Mouse (Mus musculus) neural tube, embryonic 11.5 days (tissue): Measurements from ENCODE around the gene Nfya. TPM values are rescaled to one million over a fixed set of nuclear protein-coding genes. Genes with fewer than 3 reads are reported as not detected.

Experiments used
- ATAC-seq: fragments of 200-750 bp; cut with Nextera tagmentation; 2 replicates; pipeline ENCODE4 v1.8.0; 2017; ENCODE audit warnings: moderate number of reproducible peaks, mild to moderate bottlenecking, moderate TSS enrichment, moderate library complexity; ENCODE audit not compliant: insufficient read depth, low FRiP score, low TSS enrichment
- DNase-seq: peaks from one replicate; pipeline ENCODE4 v3.0.0-alpha.2; 2015; ENCODE audit warnings: low spot score
- H3K27ac ChIP-seq: fragments of 300-500 bp; sonication (generic); 2 replicates; pipeline ENCODE4 v1.5.1; 2014; ENCODE audit warnings: low read depth, mild to moderate bottlenecking, low read length
- H3K27me3 ChIP-seq: fragments of 300-500 bp; sonication (generic); 2 replicates; pipeline ENCODE4 v1.6.1; 2014; ENCODE audit warnings: mild to moderate bottlenecking, low read length, mixed read lengths; ENCODE audit not compliant: control insufficient read depth, insufficient read depth
- H3K36me3 ChIP-seq: fragments of 300-500 bp; sonication (generic); 2 replicates; pipeline ENCODE4 v1.6.1; 2014; ENCODE audit warnings: mild to moderate bottlenecking, low read length, moderate library complexity, mixed read lengths; ENCODE audit not compliant: control insufficient read depth, insufficient read depth
- H3K4me1 ChIP-seq: fragments of 300-500 bp; sonication (generic); 2 replicates; pipeline ENCODE4 v1.6.1; 2014; ENCODE audit warnings: low read length, mixed read lengths; ENCODE audit not compliant: control insufficient read depth, insufficient read depth
- H3K4me2 ChIP-seq: fragments of 300-500 bp; sonication (generic); 2 replicates; pipeline ENCODE4 v1.6.1; 2014; ENCODE audit warnings: low read depth, mild to moderate bottlenecking, moderate library complexity
- H3K4me3 ChIP-seq: fragments of 300-500 bp; sonication (generic); 2 replicates; pipeline ENCODE4 v1.5.1; 2014; ENCODE audit warnings: low read depth, low read length
- H3K9ac ChIP-seq: fragments of 300-500 bp; sonication (generic); 2 replicates; pipeline ENCODE4 v1.6.1; 2014; ENCODE audit warnings: mild to moderate bottlenecking, low read length
- H3K9me3 ChIP-seq: fragments of 300-500 bp; sonication (generic); 2 replicates; pipeline ENCODE4 v1.6.1; 2016; ENCODE audit warnings: low read length; ENCODE audit not compliant: control insufficient read depth
- WGBS: fragments of 180-500 bp; shearing (Covaris S2); extraction: QIAGEN DNeasy Blood & Tissue Kit; methylation state at CpG from one replicate; pipeline ENCODE4 v1.1.7; 2014; 5-methylcytosine and 5-hydroxymethylcytosine counted together
- polyA plus RNA-seq: library from polyadenylated mRNA; unstranded; fragments of >200 nt; fragmentation: Nextera tagmentation; extraction: Ambion mirVana; gene quantifications from 2 replicates; pipeline ENCODE4 v1.2.1, GENCODE M21; 2014

The Nfya gene
- polyA plus RNA-seq, 1 experiment from 2014 or later, result 27.8 TPM

DNA sequence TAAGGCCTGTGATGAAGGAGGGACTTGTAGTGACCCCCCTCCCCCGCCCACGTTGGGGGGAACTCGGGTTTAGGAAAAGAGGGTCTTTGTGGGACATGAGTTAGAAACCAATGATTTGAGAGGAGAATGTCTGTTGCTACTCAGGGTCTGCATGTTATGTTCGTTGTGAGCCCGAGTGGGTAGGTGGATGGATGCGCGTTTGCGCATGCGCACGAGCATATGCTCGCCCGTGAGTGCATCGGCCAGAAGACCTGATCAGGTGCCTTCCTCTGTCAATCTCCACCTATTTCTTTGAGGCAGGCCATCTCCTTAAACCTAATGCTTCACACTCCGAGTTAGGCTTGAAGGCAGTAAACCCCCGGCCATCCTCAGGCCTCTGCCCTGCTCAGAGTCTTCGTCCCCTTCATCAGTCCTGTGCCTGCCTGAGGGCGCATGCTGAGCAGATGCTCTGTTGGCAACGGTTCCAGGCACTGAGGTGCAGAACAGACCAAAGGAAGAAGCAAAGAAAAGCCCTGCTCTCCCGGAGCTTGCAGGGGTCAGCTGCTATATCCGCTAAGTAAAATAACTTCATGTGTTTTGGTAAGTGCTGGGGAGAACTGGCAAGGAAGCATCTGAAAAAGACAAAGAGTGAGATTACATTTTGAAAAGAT lies 23.4 kb upstream of the Nfya start:
- no peak overlapping the region for H3K9ac ChIP-seq
- no peak overlapping the region for H3K4me2 ChIP-seq
- no peaks in the 10 kb centered on the region for H3K9me3 ChIP-seq
- DNase-seq, result no peak
- WGBS, result 88% methylated on average over 20 of the region's 20 CpGs
- H3K27ac ChIP-seq, result no peak overlapping the region
- H3K4me3 ChIP-seq, result no peak overlapping the region
- no peak for ATAC-seq
- H3K27me3 ChIP-seq, result no peaks in the 10 kb centered on the region
- H3K4me1 ChIP-seq, result peaks cover 5% of the 10 kb centered on the region; the same call in 1 of the 2 replicates
- H3K36me3 ChIP-seq, result no peaks in the 10 kb centered on the region

DNA sequence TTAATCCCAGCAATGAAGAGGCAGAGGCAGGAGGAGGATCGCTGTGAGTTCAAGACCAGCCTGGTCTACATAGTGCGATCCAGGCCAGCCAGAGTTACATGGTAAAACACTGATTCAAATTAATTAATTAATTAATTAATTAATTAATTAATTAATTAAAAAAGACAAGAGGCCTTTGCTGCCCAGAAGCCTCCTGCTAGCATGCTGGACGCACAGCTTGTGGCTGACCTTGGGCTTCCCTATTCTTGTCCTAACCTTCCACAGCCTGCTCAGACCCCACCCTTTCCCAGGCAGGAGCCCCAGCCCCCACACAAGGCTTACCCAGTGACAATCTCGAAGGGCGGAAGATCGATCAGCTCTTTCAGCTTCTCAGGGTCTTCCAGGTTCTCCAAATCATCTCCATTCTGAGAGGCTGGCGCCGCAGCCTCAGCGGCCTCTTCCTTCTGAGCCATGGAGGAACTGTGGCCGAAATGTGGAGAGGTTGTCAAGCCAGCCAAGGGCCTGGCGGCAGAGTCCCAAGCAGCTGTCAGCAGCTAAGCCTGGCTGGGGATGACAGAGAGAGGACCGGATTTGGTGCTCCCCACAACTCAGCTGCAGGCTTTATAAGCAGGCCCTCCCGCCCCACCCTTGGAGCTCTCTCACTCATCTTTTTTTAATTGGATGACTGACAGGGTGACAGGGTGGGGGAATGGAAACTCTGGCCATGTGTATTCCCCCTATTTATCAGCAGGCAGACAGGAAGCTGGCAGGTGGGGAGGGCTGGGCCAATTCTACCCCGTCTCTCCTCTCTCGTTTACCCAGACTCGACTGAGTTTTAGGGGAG lies 22.7 kb upstream of the Nfya start, which contains the start of gene Apobec2:
Gene Apobec2 (minus strand): TSS at position 773 of the 823 bp plus-strand sequence.
- Histone ChIP-seq H3K9ac (no peak within 1 kb of the TSS), H3K27me3 (no peaks in the 10 kb centered on the region), H3K4me2 (no peak within 1 kb of the TSS), H3K9me3 (no peaks in the 10 kb centered on the region), H3K36me3 (no peaks in the 10 kb centered on the region), H3K4me1 (no peaks in the 10 kb centered on the region), H3K4me3 (no peak within 1 kb of the TSS), H3K27ac (no peak within 1 kb of the TSS)
- ATAC-seq (no peak), DNase-seq (no peak)
- 76% methylated on average over 16 of the region's 16 CpGs for WGBS

DNA sequence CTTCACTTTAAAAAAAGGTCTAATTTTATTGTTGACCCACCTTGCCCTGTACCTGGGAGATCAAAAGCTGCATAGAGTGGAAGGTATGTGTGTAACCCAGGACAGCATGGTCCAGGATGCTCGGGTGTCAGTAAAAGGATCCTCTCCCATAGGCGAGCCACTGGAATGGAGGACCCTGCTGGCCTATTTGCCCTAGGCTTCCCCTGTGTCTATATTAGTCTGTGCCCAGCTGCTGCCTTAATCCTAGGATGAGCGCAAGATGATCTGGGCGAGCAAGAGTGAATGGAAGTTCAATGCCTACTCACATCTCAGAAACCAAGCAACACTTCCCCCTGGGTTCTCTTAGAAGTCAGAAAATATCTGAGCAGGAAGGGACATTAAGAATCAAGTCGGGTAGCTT lies 21.3 kb upstream of the Nfya start:
- Histone ChIP-seq H3K27ac (no peak overlapping the region), H3K9me3 (no peaks in the 10 kb centered on the region), H3K9ac (no peak overlapping the region), H3K4me3 (no peak overlapping the region), H3K4me2 (no peak overlapping the region), H3K27me3 (no peaks in the 10 kb centered on the region), H3K4me1 (peaks cover 4% of the 10 kb centered on the region; the same call in 1 of the 2 replicates), H3K36me3 (no peaks in the 10 kb centered on the region)
- no peak for DNase-seq
- no peak for ATAC-seq
- WGBS, result 78% methylated on average over 5 of the region's 5 CpGs

DNA sequence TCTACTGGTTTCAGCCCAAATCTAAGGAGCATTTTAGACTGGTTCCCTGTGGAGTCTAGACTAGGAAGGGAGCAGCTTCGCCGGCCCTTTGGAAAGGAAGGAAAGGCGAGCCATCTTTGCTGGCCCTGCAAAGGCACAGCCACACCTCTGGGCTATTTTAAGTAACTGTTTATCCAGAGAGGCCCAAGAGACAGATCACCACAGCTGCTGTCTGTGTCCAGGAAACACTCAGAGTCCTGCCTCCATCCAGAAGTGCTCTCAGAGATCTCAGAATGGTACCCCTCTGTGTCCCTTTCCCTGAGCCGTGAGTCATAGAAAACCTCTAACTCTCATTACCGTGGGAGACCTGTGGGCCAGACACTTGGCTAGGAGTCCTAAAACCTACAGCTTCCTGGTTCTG lies 20.7 kb upstream of the Nfya start:
- ATAC-seq (no peak), DNase-seq (no peak)
- H3K4me3 ChIP-seq, result no peak overlapping the region
- peaks cover 4% of the 10 kb centered on the region; the same call in 1 of the 2 replicates for H3K4me1 ChIP-seq
- 39% methylated on average over 5 of the region's 5 CpGs for WGBS
- no peaks in the 10 kb centered on the region for H3K27me3 ChIP-seq
- 0 out of 2 replicates have a peak overlapping the region, but pooled peaks have one; percentile 17 for H3K27ac ChIP-seq
- H3K4me2 ChIP-seq, result no peak overlapping the region
- H3K9me3 ChIP-seq, result no peaks in the 10 kb centered on the region
- no peaks in the 10 kb centered on the region for H3K36me3 ChIP-seq
- no peak overlapping the region; the same call in 1 of the 2 replicates for H3K9ac ChIP-seq

DNA sequence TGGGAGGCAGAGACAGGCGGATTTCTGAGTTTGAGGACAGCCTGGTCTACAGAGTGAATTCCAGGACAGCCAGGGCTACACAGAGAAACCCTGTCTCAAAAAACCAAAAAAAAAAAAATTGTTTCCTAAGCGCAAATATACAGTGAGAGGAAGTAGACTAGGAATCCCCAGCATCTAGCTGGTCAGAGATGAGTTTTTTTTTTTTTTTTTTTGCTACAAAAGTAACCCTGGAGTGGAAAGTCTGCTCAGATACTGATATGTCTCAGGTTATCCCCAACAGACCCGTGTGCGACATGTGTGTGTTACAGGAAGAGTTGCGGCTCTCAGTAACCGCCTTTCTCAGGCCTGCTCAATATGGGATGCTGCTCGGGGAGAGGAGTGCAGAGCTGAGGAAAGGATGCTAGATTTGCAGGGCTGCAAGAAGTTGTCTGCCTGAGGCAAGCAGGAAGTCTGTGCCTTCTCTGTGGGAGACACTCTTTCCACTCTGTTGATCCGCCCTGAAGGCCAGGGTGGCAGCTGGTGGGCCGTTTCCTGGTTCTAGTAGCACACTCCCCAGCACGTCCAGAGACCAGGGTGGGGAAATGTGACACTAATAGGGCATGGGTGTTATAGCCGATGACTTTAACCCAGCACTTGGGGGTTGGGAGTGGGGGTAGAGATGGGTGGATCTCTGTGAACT lies 18.3 kb upstream of the Nfya start:
- no peaks in the 10 kb centered on the region for H3K27me3 ChIP-seq
- ATAC-seq, result no peak
- H3K4me3 ChIP-seq, result no peak overlapping the region
- H3K4me2 ChIP-seq, result no peak overlapping the region
- H3K9me3 ChIP-seq, result no peaks in the 10 kb centered on the region
- DNase-seq, result no peak
- no peak overlapping the region for H3K9ac ChIP-seq
- H3K36me3 ChIP-seq, result no peaks in the 10 kb centered on the region
- no peak overlapping the region for H3K27ac ChIP-seq
- 70% methylated on average over 11 of the region's 11 CpGs for WGBS
- H3K4me1 ChIP-seq, result peaks cover 4% of the 10 kb centered on the region; the same call in 1 of the 2 replicates

DNA sequence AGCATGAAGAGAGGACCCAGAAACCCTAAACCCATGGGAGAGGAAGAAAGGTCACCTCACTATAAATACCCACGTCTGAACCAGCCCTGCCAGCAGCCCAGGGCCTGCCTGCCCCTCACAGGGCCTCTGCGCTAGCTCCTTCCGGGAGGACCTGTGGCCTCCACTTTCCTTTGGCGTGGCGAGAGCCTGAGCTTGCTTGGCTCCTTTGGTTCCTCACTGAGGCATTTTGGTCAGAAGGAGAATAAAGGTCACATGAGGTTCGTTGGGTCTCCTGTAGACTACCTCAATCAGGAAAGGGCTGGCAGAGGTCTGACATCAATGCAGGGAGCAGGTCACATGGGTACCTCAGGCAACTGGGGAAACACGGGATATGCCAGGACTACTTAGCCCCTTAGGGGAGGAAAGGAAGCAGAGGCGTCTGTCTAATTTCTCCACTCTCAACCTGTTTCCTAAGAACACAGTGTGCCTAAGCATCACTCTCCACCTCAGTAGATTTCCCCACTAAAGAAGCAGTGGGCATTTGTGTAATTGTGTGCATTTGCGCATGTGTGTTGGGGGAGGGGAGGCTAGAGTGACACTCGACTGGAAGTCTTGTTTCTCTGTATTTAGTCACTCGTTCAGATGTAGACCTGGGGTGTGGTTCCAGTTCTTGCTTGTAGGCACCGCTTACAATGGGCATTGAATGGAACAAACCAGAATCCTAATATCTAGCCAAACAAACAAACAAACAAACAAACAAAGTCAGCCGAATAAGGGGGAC lies 17.5 kb upstream of the Nfya start:
- Histone ChIP-seq H3K4me2 (no peak overlapping the region), H3K9me3 (no peaks in the 10 kb centered on the region), H3K36me3 (no peaks in the 10 kb centered on the region), H3K27me3 (no peaks in the 10 kb centered on the region), H3K4me1 (peaks cover 4% of the 10 kb centered on the region; the same call in 1 of the 2 replicates), H3K27ac (no peak overlapping the region), H3K9ac (no peak overlapping the region), H3K4me3 (no peak overlapping the region)
- ATAC-seq (no peak), DNase-seq (no peak)
- WGBS, result 74% methylated on average over 13 of the region's 13 CpGs

DNA sequence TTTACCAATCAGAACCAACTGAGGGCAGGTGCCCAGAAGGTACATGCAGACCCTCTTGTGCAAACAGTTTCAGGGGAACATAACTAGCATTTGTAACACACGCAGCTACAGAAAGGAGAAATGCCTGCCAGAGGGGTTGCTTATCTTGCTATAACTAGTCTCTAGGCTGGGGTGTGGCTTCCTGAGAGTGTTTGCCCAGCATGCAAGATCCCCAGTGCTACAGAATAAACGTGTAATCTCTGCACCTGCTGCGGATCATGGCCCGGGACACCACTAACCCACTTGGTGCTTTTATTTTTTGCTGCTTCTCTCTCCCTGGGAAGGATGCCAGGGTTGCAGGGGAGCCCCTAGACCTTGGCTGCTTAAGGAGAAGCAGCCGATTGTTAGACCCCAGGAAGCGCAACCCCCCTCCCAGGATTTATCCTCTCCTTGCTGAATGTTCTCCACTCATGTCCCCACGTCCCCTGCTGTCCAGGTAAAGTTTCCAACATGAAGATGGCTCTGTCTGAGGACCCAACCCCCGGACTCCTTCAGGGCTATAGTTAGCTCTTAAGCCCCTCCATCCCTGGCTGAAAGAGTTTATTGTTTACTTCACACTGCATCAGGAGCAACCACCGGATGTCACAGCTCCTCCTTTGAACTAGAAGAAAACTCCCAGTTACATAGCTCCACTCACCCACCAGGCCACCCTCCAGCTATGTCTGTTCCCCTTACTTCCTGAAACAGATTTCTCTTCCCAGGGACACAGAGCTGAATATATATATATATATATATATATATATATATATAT lies 16.3 kb upstream of the Nfya start:
- H3K4me3 ChIP-seq, result no peak overlapping the region
- no peaks in the 10 kb centered on the region for H3K27me3 ChIP-seq
- H3K9me3 ChIP-seq, result no peaks in the 10 kb centered on the region
- no peak overlapping the region for H3K27ac ChIP-seq
- DNase-seq, result no peak
- H3K4me2 ChIP-seq, result no peak overlapping the region
- H3K9ac ChIP-seq, result no peak overlapping the region
- H3K4me1 ChIP-seq, result peaks cover 4% of the 10 kb centered on the region; the same call in 1 of the 2 replicates
- H3K36me3 ChIP-seq, result no peaks in the 10 kb centered on the region
- ATAC-seq, result no peak
- 56% methylated on average over 9 of the region's 9 CpGs for WGBS
